Mouse (Mus musculus) MEL (cell line): ENCODE measurements around the gene Wdsub1. TPM values are rescaled to one million over a fixed set of nuclear protein-coding genes. Genes with fewer than 3 reads are reported as not detected.

Experiments used
- DNase-seq: peaks from one replicate; pipeline ENCODE4 v3.0.0; 2011; ENCODE audit warnings: low read depth, low spot score
- H3K27ac ChIP-seq: 2 replicates; pipeline ENCODE4 v1.5.1; 2012; ENCODE audit warnings: low read depth, mild to moderate bottlenecking, control low read depth, low read length, moderate library complexity; ENCODE audit not compliant: control insufficient read depth
- H3K27me3 ChIP-seq, 2 experiments: fragments of 150-350 bp in 1 of 2; sonication (generic) in 1 of 2; 2 replicates each; pipeline ENCODE4 v1.6.1; 2012; ENCODE audit warnings: low read length in 2 of 2, mild to moderate bottlenecking in 2 of 2, improper control_type of control experiment in 1 of 2, moderate library complexity in 1 of 2; ENCODE audit not compliant: insufficient read depth in 2 of 2, control insufficient read depth in 1 of 2
- H3K36me3 ChIP-seq, 2 experiments: 2 replicates each; pipeline ENCODE4 v1.6.1; 2012 to 2014; ENCODE audit warnings: low read length in 2 of 2, improper control_type of control experiment in 1 of 2, inconsistent platforms in 1 of 2, mild to moderate bottlenecking in 1 of 2; ENCODE audit not compliant: insufficient read depth in 2 of 2, control insufficient read depth in 1 of 2
- H3K4me1 ChIP-seq, 2 experiments: fragments of 150-350 bp in 1 of 2; sonication (generic) in 1 of 2; 2 replicates each; pipeline ENCODE4 v1.6.1; 2012; ENCODE audit warnings: low read length in 2 of 2, improper control_type of control experiment in 1 of 2, mild to moderate bottlenecking in 1 of 2; ENCODE audit not compliant: insufficient read depth in 2 of 2, control insufficient read depth in 1 of 2
- H3K4me3 ChIP-seq, 2 experiments: fragments of 150-350 bp in 1 of 2; sonication (generic) in 1 of 2; 2 replicates each; pipeline ENCODE4 v1.5.1; 2012; ENCODE audit warnings: low read depth in 2 of 2, low read length in 2 of 2, mild to moderate bottlenecking in 2 of 2, moderate library complexity in 2 of 2, control low read depth in 1 of 2, improper control_type of control experiment in 1 of 2; ENCODE audit not compliant: control insufficient read depth in 1 of 2, insufficient read depth in 1 of 2
- H3K79me2 ChIP-seq: 2 replicates; pipeline ENCODE4 v1.6.1; 2012; ENCODE audit warnings: mild to moderate bottlenecking, low read length, moderate library complexity; ENCODE audit not compliant: control insufficient read depth, poor library complexity, insufficient read depth
- H3K9ac ChIP-seq: 2 replicates; pipeline ENCODE4 v1.6.1; 2012; ENCODE audit warnings: low read depth, mild to moderate bottlenecking, control low read depth, low read length, moderate library complexity; ENCODE audit not compliant: control insufficient read depth, poor library complexity, severe bottlenecking
- H3K9me3 ChIP-seq: fragments of 150-350 bp; sonication (generic); replicated peaks from 2 replicates; pipeline ENCODE4 v1.6.1; 2012; ENCODE audit warnings: mild to moderate bottlenecking, low read length, improper control_type of control experiment, moderate library complexity; ENCODE audit not compliant: insufficient read depth
- BHLHE40 ChIP-seq: IDR thresholded peaks from 2 replicates; pipeline ENCODE4 v1.6.1; 2012; ENCODE audit warnings: low read depth, mild to moderate bottlenecking, inconsistent platforms, low read length, improper control_type of control experiment, borderline replicate concordance
- E2F4 ChIP-seq: IDR thresholded peaks from 2 replicates; pipeline ENCODE4 v1.6.1; 2011; ENCODE audit warnings: low read depth, low read length, improper control_type of control experiment, borderline replicate concordance
- ETS1 ChIP-seq: IDR thresholded peaks from 2 replicates; pipeline ENCODE4 v1.6.1; 2012; ENCODE audit warnings: low read depth, mild to moderate bottlenecking, inconsistent platforms, low read length, improper control_type of control experiment, moderate library complexity
- JUND ChIP-seq: IDR thresholded peaks from 2 replicates; pipeline ENCODE4 v1.6.1; 2011; ENCODE audit warnings: low read depth, mild to moderate bottlenecking, improper control_type of control experiment, low read length
- KAT2A ChIP-seq: conservative IDR thresholded peaks from 2 replicates; pipeline ENCODE4 v1.6.1; 2012; ENCODE audit warnings: low read depth, low read length, improper control_type of control experiment, inconsistent platforms
- MEF2A ChIP-seq: IDR thresholded peaks from 2 replicates; pipeline ENCODE4 v1.6.1; 2014; ENCODE audit warnings: low read depth, mild to moderate bottlenecking, inconsistent platforms, low read length, improper control_type of control experiment; ENCODE audit not compliant: poor library complexity, insufficient replicate concordance, severe bottlenecking; ENCODE audit errors: extremely low read depth
- MXI1 ChIP-seq: IDR thresholded peaks from 2 replicates; pipeline ENCODE4 v1.6.1; 2011; ENCODE audit warnings: mild to moderate bottlenecking, low read depth, low read length, improper control_type of control experiment
- MYB ChIP-seq: IDR thresholded peaks from 2 replicates; pipeline ENCODE4 v1.6.1; 2011; ENCODE audit warnings: mild to moderate bottlenecking, low read depth, low read length, improper control_type of control experiment
- MYC ChIP-seq: IDR thresholded peaks from 2 replicates; pipeline ENCODE4 v1.6.1; 2011; ENCODE audit warnings: low read depth, mild to moderate bottlenecking, low read length, improper control_type of control experiment, moderate library complexity
- NELFE ChIP-seq: IDR thresholded peaks from 2 replicates; pipeline ENCODE4 v1.6.1; 2011; ENCODE audit warnings: low read depth, low read length, improper control_type of control experiment
- NRF1 ChIP-seq: IDR thresholded peaks from 2 replicates; pipeline ENCODE4 v1.6.1; 2014; ENCODE audit warnings: low read depth, mild to moderate bottlenecking, inconsistent platforms, low read length, improper control_type of control experiment, moderate library complexity; ENCODE audit not compliant: poor library complexity, insufficient read depth, severe bottlenecking
- POLR2A ChIP-seq, 2 experiments: IDR thresholded peaks; 2 replicates each; pipeline ENCODE4 v1.6.1; 2011 to 2012; ENCODE audit warnings: low read length in 2 of 2, mild to moderate bottlenecking in 2 of 2, control low read depth in 1 of 2, improper control_type of control experiment in 1 of 2, low read depth in 1 of 2, moderate library complexity in 1 of 2; ENCODE audit not compliant: control insufficient read depth in 1 of 2, insufficient read depth in 1 of 2, poor library complexity in 1 of 2
- POLR2AphosphoS2 ChIP-seq: IDR thresholded peaks from 2 replicates; pipeline ENCODE4 v1.6.1; 2011; ENCODE audit warnings: low read length, improper control_type of control experiment
- POLR2AphosphoS5 ChIP-seq: IDR thresholded peaks from 2 replicates; pipeline ENCODE4 v1.6.1; 2012; ENCODE audit warnings: low read depth, borderline replicate concordance, mild to moderate bottlenecking, inconsistent platforms, low read length, moderate library complexity, mixed read lengths
- RCOR1 ChIP-seq: IDR thresholded peaks from 2 replicates; pipeline ENCODE4 v1.6.1; 2012; ENCODE audit warnings: low read depth, mild to moderate bottlenecking, inconsistent platforms, low read length, improper control_type of control experiment
- SMC3 ChIP-seq: IDR thresholded peaks from 2 replicates; pipeline ENCODE4 v1.6.1; 2011; ENCODE audit warnings: low read depth, low read length, improper control_type of control experiment
- TAL1 ChIP-seq: IDR thresholded peaks from 2 replicates; pipeline ENCODE4 v1.6.1; 2012; ENCODE audit warnings: mild to moderate bottlenecking, inconsistent platforms, low read length, moderate library complexity, mixed read lengths
- TBP ChIP-seq: IDR thresholded peaks from 2 replicates; pipeline ENCODE4 v1.8.0; 2011; ENCODE audit warnings: low read depth, low read length, improper control_type of control experiment
- UBTF ChIP-seq: IDR thresholded peaks from 2 replicates; pipeline ENCODE4 v1.6.1; 2012; ENCODE audit warnings: low read depth, mild to moderate bottlenecking, inconsistent platforms, low read length, improper control_type of control experiment, moderate library complexity, borderline replicate concordance; ENCODE audit not compliant: insufficient read depth
- ZC3H11A ChIP-seq: IDR thresholded peaks from 2 replicates; pipeline ENCODE4 v1.6.1; 2012; ENCODE audit warnings: low read depth, mild to moderate bottlenecking, inconsistent platforms, low read length, improper control_type of control experiment
- ZKSCAN1 ChIP-seq: IDR thresholded peaks from 2 replicates; pipeline ENCODE4 v1.6.1; 2012; ENCODE audit warnings: low read depth, mild to moderate bottlenecking, inconsistent platforms, low read length, improper control_type of control experiment, moderate library complexity
- ZNF384 ChIP-seq: IDR thresholded peaks from 2 replicates; pipeline ENCODE4 v1.6.1; 2012; ENCODE audit warnings: low read depth, mild to moderate bottlenecking, inconsistent platforms, low read length, improper control_type of control experiment
- polyA plus RNA-seq, 2 experiments: library from polyadenylated mRNA; stranded (reverse) in 1 of 2; unstranded in 1 of 2; fragments of >175 nt in 1 of 2; fragments of >200 nt in 1 of 2; gene quantifications; 2 replicates each; pipeline versions ENCODE4 v1.2.1 to v1.2.4; 2012; ENCODE audit warnings: low replicate concordance in 2 of 2, low read depth in 1 of 2; ENCODE audit not compliant: insufficient read length in 2 of 2, insufficient read depth in 1 of 2, missing spikeins in 1 of 2
- total RNA-seq: library from RNA; depleted of rRNA; stranded (reverse); fragments of 300-350 nt; gene quantifications from 2 replicates; pipeline ENCODE4 v1.2.3, GENCODE M21; 2012

Wdsub1 gene
- total and polyA plus RNA-seq, 3 experiments: 16.5 to 19.5 TPM; not detected in 1

DNA sequence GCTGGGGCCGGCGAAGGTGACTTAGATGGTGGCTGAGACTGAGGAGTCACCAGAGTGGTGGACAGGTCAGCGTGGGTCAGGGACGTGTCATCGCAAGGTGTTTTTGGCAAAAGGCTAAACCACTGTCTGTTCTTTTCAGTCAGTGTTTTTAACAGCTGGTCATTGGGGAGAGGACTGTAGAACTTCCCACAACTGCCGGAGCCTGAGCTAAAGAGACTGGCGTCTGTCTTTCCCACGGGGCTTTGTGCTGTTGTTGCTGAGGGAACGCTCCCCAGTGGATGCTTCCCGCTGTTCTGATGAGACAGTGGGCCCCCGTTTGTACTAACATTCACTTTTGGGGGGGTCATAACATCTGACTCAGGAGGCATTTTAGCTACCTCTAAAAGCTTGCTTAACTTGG lies 31.2 kb upstream of the Wdsub1 start:
- TF ChIP-seq E2F4 (no peak), UBTF (no peak), MEF2A (no peak), TAL1 (no peak), SMC3 (no peak), KAT2A (no peak), ETS1 (no peak), BHLHE40 (no peak), JUND (no peak), POLR2AphosphoS5 (no peak), RCOR1 (no peak), ZNF384 (no peak)
- DNase-seq: no peak
- Histone ChIP-seq H3K4me1 (no peaks in the 10 kb centered on the region), H3K9me3 (no peaks in the 10 kb centered on the region), H3K79me2 (no peaks in the 10 kb centered on the region), H3K4me3 (no peak overlapping the region), H3K27ac (no peak overlapping the region), H3K36me3 (no peaks in the 10 kb centered on the region), H3K9ac (no peak overlapping the region), H3K27me3 (no peaks in the 10 kb centered on the region)

- Histone ChIP-seq H3K36me3 (no peaks in the 10 kb centered on the region; a peak in 1 of 4 replicates), H3K9ac (no peak overlapping the region), H3K9me3 (no peaks in the 10 kb centered on the region), H3K4me3 (no peak overlapping the region), H3K27me3 (no peaks in the 10 kb centered on the region), H3K27ac (no peak overlapping the region), H3K79me2 (no peaks in the 10 kb centered on the region), H3K4me1 (no peaks in the 10 kb centered on the region)
- no peak for TF ChIP-seq MYC
- no peak for TF ChIP-seq POLR2A (IDR thresholded peaks at IDR 0.05; ENCODE audit: control insufficient read depth in 1 of 2, insufficient read depth in 1 of 2, low read depth in 1 of 2, low read length in 2 of 2, poor library complexity in 1 of 2)
- no peak for TF ChIP-seq ZC3H11A
- no peak for TF ChIP-seq ETS1
- no peak for TF ChIP-seq NELFE
- TF ChIP-seq TBP: no peak
- no peak for TF ChIP-seq E2F4
- no peak for TF ChIP-seq POLR2AphosphoS2
- TF ChIP-seq KAT2A: no peak
- no peak for TF ChIP-seq SMC3
- TF ChIP-seq ZKSCAN1: no peak
- no peak for TF ChIP-seq POLR2AphosphoS5
- TF ChIP-seq MXI1: no peak
- TF ChIP-seq MYB: no peak
- TF ChIP-seq NRF1: no peak
- TF ChIP-seq UBTF: no peak
- DNase-seq: no peak
Measured at GRCm38 (mm10) chr2:59908048-59908447, 25.7 kb upstream of the Wdsub1 start.
